Mouse (Mus musculus) lung, adult 2 months (tissue): ENCODE results near the gene Il23r.

Source experiments
- CTCF ChIP-seq: fragments of 200-500 bp; IDR thresholded peaks from 2 replicates; pipeline ENCODE4 v1.5.1; 2011; ENCODE audit warnings: mild to moderate bottlenecking, low read length, control low read depth; ENCODE audit not compliant: insufficient read depth
- POLR2A ChIP-seq: fragments of 200-500 bp; IDR thresholded peaks from 2 replicates; pipeline ENCODE4 v1.6.1; 2011; ENCODE audit warnings: low read depth, mild to moderate bottlenecking, control low read depth, low read length, borderline replicate concordance; ENCODE audit errors: extremely low read depth

DNA sequence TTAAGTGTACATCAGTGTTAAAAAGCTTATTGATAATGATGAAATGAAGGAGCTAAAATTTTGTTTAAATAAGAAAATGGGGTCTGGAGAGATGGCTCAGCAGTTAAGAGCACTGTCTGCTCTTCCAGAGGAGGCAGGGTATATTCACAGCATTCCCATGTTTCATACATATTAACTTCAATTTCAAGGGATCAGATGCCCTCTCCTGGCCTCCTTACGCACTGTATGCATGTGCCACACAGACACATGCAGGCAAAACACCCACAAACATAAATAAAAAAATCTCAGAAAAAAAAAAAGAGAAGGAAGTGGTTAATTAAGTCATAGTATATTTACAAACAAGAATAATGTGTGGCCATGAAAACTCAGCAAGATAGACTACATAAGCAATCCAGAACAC lies 45.8 kb downstream of the Il23r start:
- TF ChIP-seq POLR2A (no peak), CTCF (no peak)
